In the genomic region with DNA sequence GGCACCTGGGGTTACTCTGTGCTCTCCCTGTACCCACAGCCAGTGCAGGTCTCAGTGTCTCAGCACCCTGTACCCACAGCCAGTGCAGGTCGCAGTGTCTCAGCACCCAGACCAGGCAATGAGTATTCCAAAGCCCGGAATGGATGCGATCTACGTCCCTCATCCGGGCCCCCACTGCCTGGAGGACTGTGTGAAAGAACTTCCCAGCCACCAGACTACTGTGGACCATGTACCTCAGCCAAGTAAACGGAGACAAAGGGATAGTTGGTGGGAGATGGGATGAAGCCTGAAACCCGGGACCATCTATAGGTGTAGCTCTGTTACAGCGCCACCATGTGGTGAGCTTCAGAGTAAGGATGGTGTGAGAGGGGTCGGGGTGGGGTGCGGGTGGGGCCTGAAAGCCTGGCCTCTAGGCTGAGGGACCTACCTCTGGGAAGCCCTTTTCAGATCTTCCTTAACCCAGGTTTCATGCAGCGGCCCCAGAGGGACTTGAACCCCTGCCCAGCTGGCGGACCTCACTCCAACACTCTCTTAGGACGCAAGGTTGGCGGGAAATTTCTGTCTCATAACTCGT, we compare ENCODE assay signal across 9 mouse cellular contexts. TPM values are rescaled to one million over a fixed set of nuclear protein-coding genes. Genes with fewer than 3 reads are reported as not detected.
DNase-seq lines count a peak whose midpoint lies in the region; ATAC-seq and TF ChIP-seq lines count a peak whose summit lies in the region.
"Had no signal": no experiment of that assay in that cellular context is flagged by ENCODE, and none has a peak within 500 bp of the region (broad histone marks: within the 10 kb centered on the region; RNA-seq: fewer than 3 reads in every experiment).

No protein-coding gene starts in this region.

- no peak for ATAC-seq in hindbrain, embryonic 12.5 days (ENCODE audit: low FRiP score)
- no peak for ATAC-seq in liver, embryonic 15.5 days (ENCODE audit: insufficient read depth)
- ATAC-seq in megakaryocyte progenitor cell, adult 5-6 weeks (replicated peaks; ENCODE audit: poor library complexity) = no peak

- WGBS in hindbrain, embryonic 10.5 days = 51% methylated on average over 15 of the region's 15 CpGs
- 54% methylated on average over 15 of the region's 15 CpGs for WGBS in hindbrain, embryonic 12.5 days
- 50% methylated on average over 15 of the region's 15 CpGs for WGBS in liver, embryonic 15.5 days (ENCODE audit: insufficient replicate concordance)

- H3K36me3 ChIP-seq in hindbrain, embryonic 10.5 days = no peaks in the 10 kb centered on the region
- H3K36me3 ChIP-seq in hindbrain, embryonic 12.5 days = no peaks in the 10 kb centered on the region
- H3K36me3 ChIP-seq in ES-Bruce4 (ENCODE audit: control insufficient read depth, insufficient read depth, low read length, poor library complexity, severe bottlenecking) = no peaks in the 10 kb centered on the region
- H3K36me3 ChIP-seq in liver, embryonic 15.5 days (replicated peaks) = no peaks in the 10 kb centered on the region

- H3K9me3 ChIP-seq in hindbrain, embryonic 10.5 days = no peaks in the 10 kb centered on the region
- H3K9me3 ChIP-seq in hindbrain, embryonic 12.5 days (replicated peaks) = no peaks in the 10 kb centered on the region
- H3K9me3 ChIP-seq in ES-Bruce4 (replicated peaks; ENCODE audit: control insufficient read depth, insufficient read depth, low read length, poor library complexity, severe bottlenecking) = no peaks in the 10 kb centered on the region
- no peaks in the 10 kb centered on the region for H3K9me3 ChIP-seq in liver, embryonic 15.5 days (replicated peaks)
- H3K9me3 ChIP-seq: megakaryocyte, embryonic 14.5 days had no signal

- H3K4me3 ChIP-seq in hindbrain, embryonic 10.5 days = no peak overlapping the region
- no peak overlapping the region for H3K4me3 ChIP-seq in hindbrain, embryonic 12.5 days
- peak overlapping the region; percentile 49 for H3K4me3 ChIP-seq in ES-Bruce4 (ENCODE audit: low read depth, low read length)
- no peak overlapping the region for H3K4me3 ChIP-seq in liver, embryonic 15.5 days (replicated peaks)

- DNase-seq in hindbrain, embryonic 10.5 days (ENCODE audit: low spot score) = peak; percentile 23
- DNase-seq in embryo, embryonic 9.5 days (ENCODE audit: extremely low spot score) = peak; percentile 34
- DNase-seq in urinary bladder, adult 18-20 months (ENCODE audit: low spot score in 2 of 2) = no peak
- no peak for DNase-seq in right cerebral cortex, adult 18-20 months

- peak; percentile 66 for TF ChIP-seq CTCF in ES-Bruce4 (IDR thresholded peaks at IDR 0.05; ENCODE audit: low read depth, low read length)

- peaks cover 31% of the 10 kb centered on the region for H3K4me1 ChIP-seq in hindbrain, embryonic 10.5 days (replicated peaks)
- H3K4me1 ChIP-seq in hindbrain, embryonic 12.5 days = peaks cover 10% of the 10 kb centered on the region
- H3K4me1 ChIP-seq in ES-Bruce4 (ENCODE audit: control insufficient read depth, insufficient read depth, low read length) = no peaks in the 10 kb centered on the region
- peaks cover 8% of the 10 kb centered on the region for H3K4me1 ChIP-seq in liver, embryonic 15.5 days (replicated peaks)

- H3K9ac ChIP-seq in hindbrain, embryonic 12.5 days = no peak overlapping the region
- H3K9ac ChIP-seq in ES-Bruce4 (ENCODE audit: low read depth, poor library complexity, severe bottlenecking) = peak overlapping the region; percentile 1; the same call in 1 of the 2 replicates
- H3K9ac ChIP-seq in liver, embryonic 15.5 days = no peak overlapping the region

- H3K4me2 ChIP-seq in hindbrain, embryonic 12.5 days (replicated peaks) = no peak overlapping the region
- H3K4me2 ChIP-seq in liver, embryonic 15.5 days = peak overlapping the region; percentile 33

- peaks cover 3% of the 10 kb centered on the region; the same call in 1 of the 2 replicates for H3K27me3 ChIP-seq in hindbrain, embryonic 10.5 days (ENCODE audit: insufficient read depth, poor library complexity, severe bottlenecking)
- H3K27me3 ChIP-seq in hindbrain, embryonic 12.5 days = 0 out of 2 replicates have a peak, but pooled peaks cover 4% of the 10 kb centered on the region
- H3K27me3 ChIP-seq in ES-Bruce4 (ENCODE audit: control insufficient read depth, insufficient read depth, low read length, poor library complexity, severe bottlenecking) = no peaks in the 10 kb centered on the region
- H3K27me3 ChIP-seq in liver, embryonic 15.5 days = no peaks in the 10 kb centered on the region

- no peak for TF ChIP-seq POLR2A in ES-Bruce4 (IDR thresholded peaks at IDR 0.05; ENCODE audit: insufficient read depth, low read length)

- H3K27ac ChIP-seq in hindbrain, embryonic 10.5 days = peak overlapping the region; percentile 50; the same call in 1 of the 2 replicates
- H3K27ac ChIP-seq in hindbrain, embryonic 12.5 days = no peak overlapping the region
- H3K27ac ChIP-seq in ES-Bruce4 (ENCODE audit: insufficient read depth, low read length) = no peak overlapping the region
- H3K27ac ChIP-seq in liver, embryonic 15.5 days (replicated peaks) = no peak overlapping the region

- TF ChIP-seq EP300 in ES-Bruce4 (IDR thresholded peaks at IDR 0.05; ENCODE audit: insufficient read depth, low read depth, low read length) = no peak

RNA-seq across cellular contexts. Expression of gene Lbr, which starts 38.0 kb away (rescaled TPM):
- 135 and 189 TPM in 2 replicates for polyA plus RNA-seq in hindbrain, embryonic 10.5 days (2016; fragmentation: Nextera tagmentation; extraction: Ambion mirVana)
- 95.2 and 98.0 TPM in 2 replicates for polyA plus RNA-seq in hindbrain, embryonic 12.5 days (2016; fragmentation: Nextera tagmentation; extraction: Ambion mirVana)
- 335 and 343 TPM in 2 replicates for polyA plus RNA-seq in ES-Bruce4 (2011; ENCODE audit: insufficient read depth, insufficient read length, low read depth, missing spikeins)
- polyA plus RNA-seq in liver, embryonic 15.5 days (2015; fragmentation: Nextera tagmentation; extraction: Ambion mirVana) = 250 and 253 TPM in 2 replicates
- total RNA-seq in megakaryocyte progenitor cell, adult 5-6 weeks (2015) = 243 and 247 TPM in 2 replicates
- total RNA-seq in megakaryocyte progenitor cell, adult 5-6 weeks (2017) = 206 and 228 TPM in 2 replicates

Comparison
In these comparisons a context has a peak if more than half of its experiments do, and no peak if none do; other contexts are left out.
1. DNase-seq: peak in hindbrain, embryonic 10.5 days (single experiment) and embryo, embryonic 9.5 days (single experiment); none in urinary bladder, adult 18-20 months (0 of 2) and right cerebral cortex, adult 18-20 months (single experiment).